Mouse (Mus musculus) Patski (cell line): ENCODE measurements around the gene Ddx50. TPM values are rescaled to one million over a fixed set of nuclear protein-coding genes. Genes with fewer than 3 reads are reported as not detected.
A peak's percentile ranks its signal among the peaks of the same experiment; 100 is the strongest.

Experiments used
- ATAC-seq: fragments of 100-300 bp; one replicate; pipeline ENCODE4 v1.8.0; 2021
- CTCF ChIA-PET: fragments of 350-600 bp; sonication (Branson Sonifier 250); formaldehyde crosslinking; loops from one replicate; lab custom pipeline; 2022; ENCODE audit warnings: inconsistent platforms; lab: Charles Lee
- POLR2A ChIA-PET: fragments of 350-600 bp; sonication (Branson Sonifier 250); formaldehyde crosslinking; loops from one replicate; lab custom pipeline; 2022; ENCODE audit warnings: antibody characterized with exemption, inconsistent platforms; lab: Charles Lee
- DNase-seq: peaks from one replicate; pipeline ENCODE4 v3.0.0-alpha.2; 2011; ENCODE audit warnings: low read depth, low spot score
- H3K27me3 ChIP-seq: fragments of 371-371 bp; one replicate; pipeline ENCODE4 v1.5.1; 2021
- CTCF ChIP-seq: fragments of 100-300 bp; IDR thresholded peaks from one replicate; pipeline ENCODE4 v1.5.1; 2021
- in situ Hi-C: fragments of 300-500 bp; cut with MboI; formaldehyde crosslinking; loops from 3 replicates; pipeline ENCODE4 v1.11.1; 2018; ENCODE audit warnings: low pct_unique_long_range_greater_than_20kb, mixed read lengths
- polyA plus RNA-seq: library from polyadenylated mRNA; unstranded; gene quantifications from one replicate; pipeline ENCODE4 v1.2.3, GENCODE M21; 2021

Ddx50 gene
- polyA plus RNA-seq, 1 experiment from 2014 or later: 85.3 TPM

DNA sequence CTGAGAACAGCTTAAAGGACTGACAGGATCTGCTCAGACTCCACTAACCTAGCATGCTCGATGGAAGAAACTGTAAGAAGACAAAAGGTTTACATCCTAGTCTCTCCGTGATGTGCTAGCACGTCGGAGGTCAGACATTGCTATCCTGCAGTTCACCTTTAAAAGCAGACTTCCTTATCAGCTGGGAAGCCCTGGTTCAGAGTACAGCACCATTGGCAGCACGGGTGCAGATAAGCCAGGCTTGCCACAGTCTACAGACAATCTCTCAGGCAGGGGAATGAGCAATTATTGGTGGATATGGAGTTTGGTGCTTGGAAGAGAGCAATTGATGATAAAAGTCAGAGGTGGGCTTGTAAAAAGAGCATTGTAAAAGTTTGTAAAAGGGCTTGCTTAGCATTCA, 17.0 kb upstream of the Ddx50 start:
- no peak for ATAC-seq
- TF ChIP-seq CTCF: no peak
- ChIA-PET POLR2A (no interaction called here), CTCF (no interaction called here)
- in situ Hi-C loops: no loop called here
- H3K27me3 ChIP-seq: peaks cover 13% of the 10 kb centered on the region
- no peak for DNase-seq

- DNase-seq: no peak
- no peak for TF ChIP-seq CTCF
- in situ Hi-C loops: no loop called here
- ChIA-PET CTCF (no interaction called here), POLR2A (no interaction called here)
- no peak for ATAC-seq
- H3K27me3 ChIP-seq: peaks cover 10% of the 10 kb centered on the region
These were observed 14.1 kb upstream of the Ddx50 start for GRCm38 (mm10) chr10:62664963-62665590.

- CTCF ChIA-PET: no interaction called here
- TF ChIP-seq CTCF: no peak
- ATAC-seq: no peak
These were observed 13.2 kb upstream of the Ddx50 start for GRCm38 (mm10) chr10:62664171-62664570.

DNA sequence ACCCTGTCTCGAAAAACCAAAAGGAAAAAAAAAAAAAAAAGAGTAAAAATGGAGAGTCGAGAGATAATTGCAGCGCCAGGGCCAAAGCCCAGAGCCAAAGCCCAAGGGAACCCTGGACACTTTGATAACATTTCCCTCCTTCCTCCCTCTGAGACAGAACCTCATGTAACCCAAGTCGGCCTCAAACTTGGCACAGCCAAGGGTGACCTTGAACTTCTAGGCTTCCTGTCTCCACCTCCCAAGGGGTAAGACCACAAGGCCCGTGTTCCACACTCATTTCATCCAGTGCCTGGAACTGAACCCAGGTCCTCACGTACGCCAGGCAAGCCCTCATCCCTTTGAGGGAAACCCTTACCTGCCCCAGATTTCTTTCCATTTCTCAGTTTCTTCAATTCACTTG, 5.7 kb upstream of the Ddx50 start:
- DNase-seq (no peak), ATAC-seq (no peak)
- no peak for TF ChIP-seq CTCF
- H3K27me3 ChIP-seq: peaks cover 10% of the 10 kb centered on the region
- ChIA-PET POLR2A (no interaction called here), CTCF (no interaction called here)
- in situ Hi-C loops: no loop called here

More at GRCm38 (mm10) chr10:62664171-62664570, 13.2 kb upstream of the Ddx50 start:
- no peak for DNase-seq
- POLR2A ChIA-PET: no interaction called here
- in situ Hi-C loops: no loop called here
- peaks cover 5% of the 10 kb centered on the region for H3K27me3 ChIP-seq

- ATAC-seq (no peak), DNase-seq (peak; percentile 2)
- no peak for TF ChIP-seq CTCF
- ChIA-PET POLR2A (no interaction called here), CTCF (interaction anchor here (0.9 to 1.3 kb wide), 3 partner anchors 8 to 28 kb away, joined by 3 read pairs; no protein-coding TSS in a partner anchor)
- in situ Hi-C loops: no loop called here
- H3K27me3 ChIP-seq: peaks cover 10% of the 10 kb centered on the region
These were observed 943 bp upstream of the Ddx50 start for GRCm38 (mm10) chr10:62651961-62652360.

GRCm38 (mm10) chr10:62650358-62650782, 648 bp downstream of the Ddx50 start:
- ChIA-PET CTCF (interaction anchor here (1.6 to 2.0 kb wide), 3 partner anchors 16 to 61 kb away, joined by 3 to 6 read pairs (median 5); no protein-coding TSS in a partner anchor), POLR2A (interaction anchor here (1.5 kb wide), 1 partner anchor 48 kb away, joined by 3 read pairs; the partner anchor contains the start of gene Ddx21)
- H3K27me3 ChIP-seq: peaks cover 7% of the 10 kb centered on the region
- ATAC-seq: no peak
- DNase-seq: peak; percentile 28
- no peak for TF ChIP-seq CTCF
- in situ Hi-C loops: no loop called here

- in situ Hi-C loops: no loop called here
- DNase-seq (no peak), ATAC-seq (no peak)
- CTCF ChIA-PET: interaction anchor here (1.1 to 1.9 kb wide), 2 partner anchors 10 to 14 kb away, joined by 3 to 6 read pairs; no protein-coding TSS in a partner anchor
- TF ChIP-seq CTCF: no peak
- no peaks in the 10 kb centered on the region for H3K27me3 ChIP-seq
- POLR2A ChIA-PET: no interaction called here
These were observed 46.9 kb downstream of the Ddx50 start for GRCm38 (mm10) chr10:62604161-62604560.

DNA sequence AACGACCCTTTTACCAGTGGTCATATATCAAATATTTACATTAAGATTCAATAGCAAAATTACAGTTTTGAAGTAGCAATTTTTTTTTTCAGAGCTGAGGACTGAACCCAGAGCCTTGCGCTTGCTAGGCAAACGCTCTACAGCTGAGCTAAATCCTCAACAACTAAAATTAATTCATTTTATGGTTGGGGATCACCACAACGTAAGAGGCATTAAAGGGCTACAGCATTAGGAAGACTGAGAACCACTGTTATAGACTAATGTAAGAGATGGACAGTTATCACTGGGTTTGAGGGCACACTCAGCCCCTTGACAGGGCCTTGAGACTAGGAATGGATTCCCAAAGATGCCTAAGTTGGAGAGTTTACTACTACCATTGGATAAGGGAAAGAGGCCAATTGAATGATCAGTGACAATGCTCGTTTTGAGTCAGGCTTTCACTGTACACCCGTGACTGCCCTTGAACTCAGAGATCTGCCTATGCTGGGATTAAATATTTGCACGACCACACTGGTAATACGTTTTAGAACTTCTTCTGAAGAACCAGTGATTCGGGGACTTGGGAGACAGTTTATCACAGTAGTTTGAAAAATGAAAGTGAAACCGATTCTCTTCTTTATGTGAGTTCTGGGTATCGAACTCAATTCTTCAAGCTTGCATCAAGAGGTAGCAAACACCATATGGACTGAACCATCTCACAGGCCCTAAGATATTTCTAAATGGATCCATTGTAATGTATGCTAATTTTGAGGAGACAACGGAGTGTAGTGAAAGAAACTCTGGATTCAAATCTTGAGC, 47.6 kb downstream of the Ddx50 start:
- no peak for ATAC-seq
- CTCF ChIA-PET: interaction anchor here (1.1 to 1.9 kb wide), 2 partner anchors 11 to 13 kb away, joined by 3 to 6 read pairs; no protein-coding TSS in a partner anchor
- no peak for TF ChIP-seq CTCF

DNA sequence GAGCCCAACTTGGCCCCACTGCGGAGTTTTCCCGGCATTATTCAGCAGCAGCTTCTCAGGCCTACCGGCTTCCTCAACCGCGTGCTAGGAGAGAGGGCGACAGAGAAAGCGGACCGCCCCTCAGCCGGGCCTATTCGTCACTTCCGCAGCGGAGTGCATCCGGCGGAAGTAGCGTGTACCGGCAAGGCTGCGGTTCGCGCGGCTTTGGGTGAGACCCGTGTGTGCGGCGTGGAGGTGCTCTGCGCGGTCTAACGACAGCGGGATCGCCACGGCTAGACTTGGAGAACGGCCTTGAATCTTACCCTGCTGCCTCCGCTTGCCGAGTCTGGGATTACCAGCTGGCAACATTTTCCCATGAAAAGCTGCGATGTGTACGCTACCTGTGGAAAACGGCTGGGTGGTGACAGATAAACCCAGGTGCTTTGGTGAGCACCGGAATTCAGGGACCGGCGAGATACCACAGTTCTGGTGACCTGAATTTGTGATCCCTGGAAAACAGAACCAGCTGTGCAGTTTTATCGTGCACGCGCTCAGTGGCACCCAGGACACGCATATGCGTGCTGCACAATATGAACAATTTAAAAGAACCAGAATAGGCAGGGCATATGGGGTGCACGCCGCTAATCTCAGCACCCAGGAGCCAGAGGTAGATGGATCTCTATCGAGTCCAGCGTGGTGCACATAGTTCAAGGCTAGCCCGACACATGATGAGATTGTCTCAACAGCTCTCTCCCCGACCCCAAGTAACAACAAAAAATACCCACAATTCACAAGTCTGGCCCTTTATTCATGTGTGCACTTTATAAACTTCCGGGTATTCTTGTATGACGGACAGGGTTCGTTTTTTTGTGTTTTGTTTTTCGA, 48.6 kb downstream of the Ddx50 start, which contains the start of gene Ddx21:
TSS of gene Ddx21 (minus strand) at position 105 of the 864 bp plus-strand sequence.
- no peaks in the 10 kb centered on the region for H3K27me3 ChIP-seq
- DNase-seq (peak; percentile 30), ATAC-seq (peak; percentile 95)
- in situ Hi-C loops: no loop called here
- POLR2A ChIA-PET: interaction anchor here (0.5 to 1.0 kb wide), 2 partner anchors 48 to 1464 kb away, joined by 3 read pairs; partner anchors contain the start of gene Ddx50
- TF ChIP-seq CTCF: no peak
- CTCF ChIA-PET: interaction anchor here (1.1 to 1.3 kb wide), 2 partner anchors 12 to 24 kb away, joined by 3 to 4 read pairs; partner anchors contain the start of gene Kif1bp

More for the DNA sequence above, 47.6 kb downstream of the Ddx50 start:
- in situ Hi-C loops: no loop called here
- POLR2A ChIA-PET: no interaction called here
- H3K27me3 ChIP-seq: no peaks in the 10 kb centered on the region
- no peak for DNase-seq

GRCm38 (mm10) chr10:62601833-62602176, 49.2 kb downstream of the Ddx50 start:
- ChIA-PET POLR2A (interaction anchor here (0.5 to 1.0 kb wide), 3 partner anchors 49 to 1463 kb away, joined by 3 to 5 read pairs (median 3); partner anchors contain the start of gene Ddx50), CTCF (interaction anchor here (1.1 to 1.3 kb wide), 2 partner anchors 11 to 23 kb away, joined by 3 to 4 read pairs; partner anchors contain the start of gene Kif1bp)
- no peak for TF ChIP-seq CTCF
- no peaks in the 10 kb centered on the region for H3K27me3 ChIP-seq
- DNase-seq (no peak), ATAC-seq (peak; percentile 90)
- in situ Hi-C loops: no loop called here
